In the genomic region with DNA sequence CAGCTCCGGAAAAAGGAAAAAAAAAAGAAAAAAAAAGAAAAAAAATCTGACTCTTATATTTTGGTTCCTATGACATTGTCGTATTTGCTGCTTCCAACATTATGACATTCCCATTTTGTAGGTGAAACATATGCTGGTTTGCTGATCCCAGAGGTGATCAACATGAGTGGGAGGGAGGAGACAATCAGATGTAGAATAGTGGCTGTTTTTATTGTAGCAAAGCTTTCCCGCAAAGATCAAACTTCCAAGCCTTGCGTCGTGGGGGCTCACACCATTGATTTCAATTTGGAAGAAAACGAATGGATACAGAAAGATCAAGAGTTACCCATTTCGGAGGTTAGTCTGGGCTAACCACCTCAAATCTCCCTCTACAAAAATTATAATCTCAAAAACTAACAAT, we compare ENCODE assay signal across 8 mouse cellular contexts. TPM values are rescaled to one million over a fixed set of nuclear protein-coding genes. Genes with fewer than 3 reads are reported as not detected.
A peak's percentile ranks its signal among the peaks of the same experiment; 100 is the strongest.
DNase-seq lines count a peak whose midpoint lies in the region; ATAC-seq lines count a peak whose summit lies in the region.

No protein-coding gene starts in this region.

- ATAC-seq in kidney, embryonic 15.5 days (replicated peaks; ENCODE audit: low FRiP score): no peak
- no peak for ATAC-seq in embryonic facial prominence, embryonic 11.5 days (replicated peaks; ENCODE audit: insufficient number of reproducible peaks, low FRiP score, low TSS enrichment, low read depth)
- ATAC-seq in hindbrain, embryonic 16.5 days: no peak
- ATAC-seq in midbrain, embryonic 16.5 days: no peak

- peak overlapping the region; percentile 88 for H3K27ac ChIP-seq in kidney, embryonic 15.5 days
- 0 out of 2 replicates have a peak overlapping the region, but pooled peaks have one; percentile 3 for H3K27ac ChIP-seq in embryonic facial prominence, embryonic 11.5 days (replicated peaks; ENCODE audit: low read depth, low read length)
- H3K27ac ChIP-seq in hindbrain, embryonic 16.5 days (ENCODE audit: low read depth, low read length): peak overlapping the region; percentile 93
- H3K27ac ChIP-seq in midbrain, embryonic 16.5 days (ENCODE audit: low read length): peak overlapping the region; percentile 91

- no peaks in the 10 kb centered on the region for H3K9me3 ChIP-seq in kidney, embryonic 15.5 days (replicated peaks)
- H3K9me3 ChIP-seq in embryonic facial prominence, embryonic 11.5 days (replicated peaks; ENCODE audit: control insufficient read depth, low read length): no peaks in the 10 kb centered on the region
- no peaks in the 10 kb centered on the region for H3K9me3 ChIP-seq in hindbrain, embryonic 16.5 days (ENCODE audit: control insufficient read depth, low read length)
- H3K9me3 ChIP-seq in midbrain, embryonic 16.5 days (replicated peaks; ENCODE audit: control insufficient read depth, low read length, poor library complexity, severe bottlenecking): no peaks in the 10 kb centered on the region

- H3K9ac ChIP-seq in kidney, embryonic 15.5 days: peak overlapping the region; percentile 49; the same call in 1 of the 2 replicates
- peak overlapping the region; percentile 35 for H3K9ac ChIP-seq in embryonic facial prominence, embryonic 11.5 days (replicated peaks; ENCODE audit: low read length)
- H3K9ac ChIP-seq in hindbrain, embryonic 16.5 days (ENCODE audit: low read depth, low read length): peak overlapping the region; percentile 72
- H3K9ac ChIP-seq in midbrain, embryonic 16.5 days (ENCODE audit: low read depth, low read length): peak overlapping the region; percentile 64

- DNase-seq in kidney, adult 11 months: no peak
- no peak for DNase-seq in embryonic facial prominence, embryonic 11.5 days (ENCODE audit: low spot score)
- no peak for DNase-seq in urinary bladder, postnatal 4 days (ENCODE audit: low spot score in 2 of 2)
- no peak for DNase-seq in urinary bladder, adult 18-20 months (ENCODE audit: low spot score in 2 of 2)
- no peak for DNase-seq in kidney, postnatal 25 days

- WGBS in kidney, embryonic 15.5 days: 25% methylated on average over 7 of the region's 7 CpGs
- 29% methylated on average over 7 of the region's 7 CpGs for WGBS in embryonic facial prominence, embryonic 11.5 days
- WGBS in hindbrain, embryonic 16.5 days: 19% methylated on average over 7 of the region's 7 CpGs
- WGBS in midbrain, embryonic 16.5 days: 21% methylated on average over 7 of the region's 7 CpGs

- no peaks in the 10 kb centered on the region for H3K27me3 ChIP-seq in kidney, embryonic 15.5 days
- no peaks in the 10 kb centered on the region for H3K27me3 ChIP-seq in embryonic facial prominence, embryonic 11.5 days (ENCODE audit: control insufficient read depth, insufficient read depth, low read length)
- H3K27me3 ChIP-seq in hindbrain, embryonic 16.5 days (replicated peaks; ENCODE audit: control insufficient read depth, insufficient read depth, low read length): no peaks in the 10 kb centered on the region
- H3K27me3 ChIP-seq in midbrain, embryonic 16.5 days (ENCODE audit: control insufficient read depth, insufficient read depth, low read depth, low read length): no peaks in the 10 kb centered on the region

- H3K4me2 ChIP-seq in kidney, embryonic 15.5 days: peak overlapping the region; percentile 74
- H3K4me2 ChIP-seq in embryonic facial prominence, embryonic 11.5 days (ENCODE audit: low read depth, low read length): peak overlapping the region; percentile 42
- peak overlapping the region; percentile 81 for H3K4me2 ChIP-seq in hindbrain, embryonic 16.5 days (ENCODE audit: low read length)
- H3K4me2 ChIP-seq in midbrain, embryonic 16.5 days (ENCODE audit: low read length): peak overlapping the region; percentile 75

- H3K36me3 ChIP-seq in kidney, embryonic 15.5 days: no peaks in the 10 kb centered on the region
- H3K36me3 ChIP-seq in embryonic facial prominence, embryonic 11.5 days (replicated peaks; ENCODE audit: control insufficient read depth, insufficient read depth, low read depth, low read length): no peaks in the 10 kb centered on the region
- no peaks in the 10 kb centered on the region for H3K36me3 ChIP-seq in hindbrain, embryonic 16.5 days (ENCODE audit: control insufficient read depth, insufficient read depth, low read length)
- H3K36me3 ChIP-seq in midbrain, embryonic 16.5 days (ENCODE audit: control insufficient read depth, insufficient read depth, low read length): no peaks in the 10 kb centered on the region

- H3K4me1 ChIP-seq in kidney, embryonic 15.5 days: peaks cover 10% of the 10 kb centered on the region
- no peaks in the 10 kb centered on the region for H3K4me1 ChIP-seq in embryonic facial prominence, embryonic 11.5 days (ENCODE audit: control insufficient read depth, insufficient read depth, low read length)
- peaks cover 6% of the 10 kb centered on the region for H3K4me1 ChIP-seq in hindbrain, embryonic 16.5 days (ENCODE audit: control insufficient read depth, insufficient read depth, low read depth, low read length)
- H3K4me1 ChIP-seq in midbrain, embryonic 16.5 days (ENCODE audit: control insufficient read depth, insufficient read depth, low read length): peaks cover 22% of the 10 kb centered on the region

- H3K4me3 ChIP-seq in kidney, embryonic 15.5 days (replicated peaks): peak overlapping the region; percentile 59
- peak overlapping the region; percentile 45 for H3K4me3 ChIP-seq in embryonic facial prominence, embryonic 11.5 days (ENCODE audit: low read depth, low read length)
- peak overlapping the region; percentile 47 for H3K4me3 ChIP-seq in hindbrain, embryonic 16.5 days (ENCODE audit: low read length)
- peak overlapping the region; percentile 58 for H3K4me3 ChIP-seq in midbrain, embryonic 16.5 days (ENCODE audit: low read depth, low read length)

RNA-seq across cellular contexts. Expression of gene Zfp78, which starts 1.3 kb away (rescaled TPM):
- 1.7 and 2.5 TPM in 2 replicates for polyA plus RNA-seq in kidney, embryonic 15.5 days (2015; fragmentation: Nextera tagmentation; extraction: Ambion mirVana)
- polyA plus RNA-seq in embryonic facial prominence, embryonic 11.5 days (2014; fragmentation: Nextera tagmentation; extraction: Ambion mirVana): 1.9 and 3.0 TPM in 2 replicates
- polyA plus RNA-seq in hindbrain, embryonic 16.5 days (2015; fragmentation: Nextera tagmentation; extraction: Ambion mirVana): 5.7 and 7.1 TPM in 2 replicates
- 7.3 and 7.9 TPM in 2 replicates for polyA plus RNA-seq in midbrain, embryonic 16.5 days (2015; fragmentation: Nextera tagmentation; extraction: Ambion mirVana)

RNA-seq across cellular contexts. Expression of gene Gm3854, which starts 18.2 kb away (rescaled TPM):
- polyA plus RNA-seq in kidney, embryonic 15.5 days (2015; fragmentation: Nextera tagmentation; extraction: Ambion mirVana): 2.3 and 2.4 TPM in 2 replicates
- 1.4 and 1.6 TPM in 2 replicates for polyA plus RNA-seq in embryonic facial prominence, embryonic 11.5 days (2014; fragmentation: Nextera tagmentation; extraction: Ambion mirVana)
- polyA plus RNA-seq in hindbrain, embryonic 16.5 days (2015; fragmentation: Nextera tagmentation; extraction: Ambion mirVana): 7.7 and 8.0 TPM in 2 replicates
- 8.6 TPM in 2 replicates for polyA plus RNA-seq in midbrain, embryonic 16.5 days (2015; fragmentation: Nextera tagmentation; extraction: Ambion mirVana)

RNA-seq across cellular contexts. Expression of gene Zfp28, which starts 21.3 kb away (rescaled TPM):
- 7.8 and 8.3 TPM in 2 replicates for polyA plus RNA-seq in kidney, embryonic 15.5 days (2015; fragmentation: Nextera tagmentation; extraction: Ambion mirVana)
- polyA plus RNA-seq in embryonic facial prominence, embryonic 11.5 days (2014; fragmentation: Nextera tagmentation; extraction: Ambion mirVana): 12.0 and 13.8 TPM in 2 replicates
- 11.8 and 13.4 TPM in 2 replicates for polyA plus RNA-seq in hindbrain, embryonic 16.5 days (2015; fragmentation: Nextera tagmentation; extraction: Ambion mirVana)
- polyA plus RNA-seq in midbrain, embryonic 16.5 days (2015; fragmentation: Nextera tagmentation; extraction: Ambion mirVana): 13.1 and 17.2 TPM in 2 replicates

RNA-seq across cellular contexts. Expression of gene Zfp583, which starts 30.7 kb away (rescaled TPM):
- 5.1 and 6.2 TPM in 2 replicates for polyA plus RNA-seq in kidney, embryonic 15.5 days (2015; fragmentation: Nextera tagmentation; extraction: Ambion mirVana)
- 8.3 and 8.8 TPM in 2 replicates for polyA plus RNA-seq in embryonic facial prominence, embryonic 11.5 days (2014; fragmentation: Nextera tagmentation; extraction: Ambion mirVana)
- 14.7 and 14.8 TPM in 2 replicates for polyA plus RNA-seq in hindbrain, embryonic 16.5 days (2015; fragmentation: Nextera tagmentation; extraction: Ambion mirVana)
- 16.9 and 17.4 TPM in 2 replicates for polyA plus RNA-seq in midbrain, embryonic 16.5 days (2015; fragmentation: Nextera tagmentation; extraction: Ambion mirVana)

RNA-seq across cellular contexts. Expression of gene Smim17, which starts 36.8 kb away (rescaled TPM):
- 0.04 and 0.17 TPM in 2 replicates for polyA plus RNA-seq in kidney, embryonic 15.5 days (2015; fragmentation: Nextera tagmentation; extraction: Ambion mirVana)
- 0.28 TPM in 1 of 2 replicates, not detected in the other for polyA plus RNA-seq in embryonic facial prominence, embryonic 11.5 days (2014; fragmentation: Nextera tagmentation; extraction: Ambion mirVana)
- 7.2 and 9.5 TPM in 2 replicates for polyA plus RNA-seq in hindbrain, embryonic 16.5 days (2015; fragmentation: Nextera tagmentation; extraction: Ambion mirVana)
- 5.8 and 7.7 TPM in 2 replicates for polyA plus RNA-seq in midbrain, embryonic 16.5 days (2015; fragmentation: Nextera tagmentation; extraction: Ambion mirVana)

Comparison
In these comparisons a context has a peak if more than half of its experiments do, and no peak if none do; other contexts are left out.
1. H3K27ac ChIP-seq: peak in every context shown above with its lines; median percentile 93 in hindbrain, embryonic 16.5 days; 91 in midbrain, embryonic 16.5 days; 88 in kidney, embryonic 15.5 days; 3 in embryonic facial prominence, embryonic 11.5 days.